Mouse (Mus musculus) kidney, postnatal 14 days (tissue): ENCODE data around the gene Iqschfp.

Experiments used
- DNase-seq: peaks from one replicate; pipeline ENCODE4 v3.0.0; 2022; ENCODE audit warnings: mixed read lengths

Iqschfp gene

GRCm38 (mm10) chr3:68664337-68664736 is 772.3 kb downstream of the Iqschfp start:
- DNase-seq, result no peak

- no peak for DNase-seq
Measured at GRCm38 (mm10) chr3:68666377-68666776, 774.3 kb downstream of the Iqschfp start.

GRCm38 (mm10) chr3:68667852-68668251 is 775.8 kb downstream of the Iqschfp start:
- no peak for DNase-seq

DNA sequence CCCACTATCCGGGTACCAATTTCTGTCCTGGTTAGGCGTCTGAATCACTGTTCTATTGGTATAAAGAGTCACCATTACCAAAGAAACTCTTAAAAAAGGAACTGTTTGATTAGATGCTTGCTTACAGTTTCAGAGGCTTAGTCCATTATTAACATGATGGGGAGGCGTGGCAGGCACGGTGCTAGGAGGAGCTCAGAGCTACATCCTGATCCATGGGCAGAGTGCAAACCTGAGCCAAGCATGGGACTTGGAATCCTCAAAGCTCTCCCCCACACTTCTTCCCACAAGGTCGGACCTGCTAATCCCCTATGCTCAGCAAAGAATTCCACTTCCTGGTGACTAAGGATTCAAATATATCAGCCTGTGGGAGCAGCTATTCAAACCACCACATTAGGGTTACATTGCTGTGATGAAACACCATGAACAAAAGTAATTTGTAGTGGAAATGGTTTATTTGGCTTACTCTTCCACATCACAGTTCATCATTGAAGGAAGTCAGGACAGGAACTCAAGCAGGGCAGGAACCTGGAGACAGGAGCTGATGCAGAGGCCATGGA is 777.5 kb downstream of the Iqschfp start:
- DNase-seq, result no peak

GRCm38 (mm10) chr3:68674721-68675120 is 782.7 kb downstream of the Iqschfp start:
- DNase-seq, result no peak

DNA sequence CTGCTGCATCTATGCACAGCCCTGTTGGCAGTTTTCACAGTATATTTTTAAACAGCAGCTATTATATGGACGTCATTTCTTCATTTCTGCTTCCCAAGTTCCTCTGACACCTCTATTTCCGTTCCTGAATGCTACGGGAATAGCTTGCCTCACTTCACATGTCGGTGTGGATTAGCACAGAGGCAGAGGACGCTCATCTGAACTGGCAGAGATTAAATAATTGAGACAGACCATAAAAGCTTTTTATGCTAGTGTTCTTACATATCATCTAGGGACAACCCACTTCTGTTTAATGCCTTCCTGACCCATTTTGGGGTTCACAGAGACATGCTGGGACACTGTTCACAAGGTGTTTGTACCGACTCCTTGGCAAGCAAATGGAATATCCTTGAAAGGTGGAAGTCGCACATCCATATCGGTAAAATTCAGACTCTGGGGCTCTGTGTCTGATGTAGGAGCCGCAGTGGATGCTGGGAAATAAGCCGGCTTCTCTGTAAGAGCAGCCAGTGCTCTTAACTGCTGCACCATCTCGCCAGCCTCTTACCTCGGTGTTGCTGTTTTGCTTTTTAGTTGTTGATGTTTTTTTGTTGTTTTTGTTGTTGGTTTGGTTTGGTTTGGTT is 783.3 kb downstream of the Iqschfp start:
- no peak for DNase-seq
